Mouse (Mus musculus): ENCODE measurements around the gene Pced1b. TPM values are rescaled to one million over a fixed set of nuclear protein-coding genes. Genes with fewer than 3 reads are reported as not detected.

Gene Pced1b
- total and polyA plus RNA-seq, 3 experiments: 6.6 to 36.5 TPM; not detected in 1

- no peak for TF ChIP-seq ELF1 (IDR thresholded peaks at IDR 0.05; ENCODE audit: low read depth, low read length)
- TF ChIP-seq ZMIZ1 (IDR thresholded peaks at IDR 0.05; ENCODE audit: low read depth, low read length): no peak
- no peak for TF ChIP-seq MYC (IDR thresholded peaks at IDR 0.05; ENCODE audit: low read depth, low read length)
- TF ChIP-seq JUND (IDR thresholded peaks at IDR 0.05; ENCODE audit: low read depth, low read length): no peak
- no peak for TF ChIP-seq POLR2A (IDR thresholded peaks at IDR 0.05; ENCODE audit: control insufficient read depth in 1 of 2, insufficient read depth in 1 of 2, low read depth in 1 of 2, low read length in 2 of 2, poor library complexity in 1 of 2)
- no peak for TF ChIP-seq CTCF (IDR thresholded peaks at IDR 0.05 in 2 of 3, conservative IDR thresholded peaks at IDR 0.05 in 1 of 3; ENCODE audit: control insufficient read depth in 1 of 3, insufficient read depth in 1 of 3, low read depth in 2 of 3, low read length in 3 of 3, poor library complexity in 1 of 3, severe bottlenecking in 1 of 3)
- no peak for TF ChIP-seq KAT2A (conservative IDR thresholded peaks at IDR 0.05; ENCODE audit: low read depth, low read length)
- no peak for TF ChIP-seq ZNF384 (IDR thresholded peaks at IDR 0.05; ENCODE audit: low read depth, low read length)
- TF ChIP-seq TBP (IDR thresholded peaks at IDR 0.05; ENCODE audit: low read depth, low read length): no peak
- no peak overlapping the region for H3K9ac ChIP-seq (ENCODE audit: control insufficient read depth, low read depth, low read length, poor library complexity, severe bottlenecking)
- H3K4me3 ChIP-seq (ENCODE audit: control insufficient read depth in 1 of 2, insufficient read depth in 1 of 2, low read depth in 2 of 2, low read length in 2 of 2): no peak overlapping the region
- H3K4me1 ChIP-seq (ENCODE audit: control insufficient read depth in 1 of 2, insufficient read depth in 2 of 2, low read length in 2 of 2): no peaks in the 10 kb centered on the region
- H3K9me3 ChIP-seq (replicated peaks; ENCODE audit: insufficient read depth, low read length): no peaks in the 10 kb centered on the region
- no peak for DNase-seq (ENCODE audit: low read depth, low spot score)
- H3K79me2 ChIP-seq (ENCODE audit: control insufficient read depth, insufficient read depth, low read length, poor library complexity): no peaks in the 10 kb centered on the region
- H3K36me3 ChIP-seq (ENCODE audit: control insufficient read depth in 1 of 2, insufficient read depth in 2 of 2, low read length in 2 of 2): no peaks in the 10 kb centered on the region
- H3K27me3 ChIP-seq (ENCODE audit: control insufficient read depth in 1 of 2, insufficient read depth in 2 of 2, low read length in 2 of 2): peaks cover 2% of the 10 kb centered on the region in 2 experiments; a peak in 1 of 4 replicates
- H3K27ac ChIP-seq (ENCODE audit: control insufficient read depth, low read depth, low read length): no peak overlapping the region
Observed at GRCm38 (mm10) chr15:97421533-97421932, 174.6 kb downstream of the Pced1b start.

DNA sequence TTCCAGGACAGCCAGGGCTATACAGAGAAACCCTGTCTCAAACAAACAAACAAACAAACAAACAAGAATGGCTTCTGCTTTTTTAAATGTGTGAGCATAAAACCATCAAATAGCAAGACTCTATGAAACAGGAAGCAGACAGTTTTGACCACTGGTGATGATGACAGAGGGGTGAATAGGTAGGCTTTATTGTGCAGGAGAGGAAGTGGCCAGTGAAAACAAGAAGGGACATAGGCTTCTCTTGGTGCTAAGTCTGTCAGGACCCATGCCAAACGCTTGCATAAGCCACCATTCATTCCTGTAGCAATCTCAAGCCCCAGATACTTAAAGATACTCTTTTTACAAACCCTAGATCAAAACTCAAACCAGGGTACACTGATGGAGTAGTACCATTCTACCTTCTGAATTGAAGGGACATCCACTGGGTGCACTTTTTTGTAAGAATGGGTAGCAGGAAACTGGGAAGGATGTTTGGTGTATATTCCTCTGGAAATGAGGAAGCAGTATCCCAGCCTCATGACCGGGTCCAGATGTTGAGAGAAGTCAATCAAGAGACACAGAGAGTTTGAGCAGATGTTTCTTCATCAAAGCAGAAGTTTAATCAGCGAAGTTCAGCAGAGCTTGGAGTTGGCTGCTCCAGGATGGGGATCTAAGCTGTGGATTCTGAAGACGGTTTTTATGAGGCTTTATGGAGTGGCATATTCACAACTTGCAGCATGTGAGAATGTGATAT is 175.5 kb downstream of the Pced1b start:
- no peak overlapping the region for H3K27ac ChIP-seq (ENCODE audit: control insufficient read depth, low read depth, low read length)
- peaks cover 2% of the 10 kb centered on the region in 2 experiments; a peak in 1 of 4 replicates for H3K27me3 ChIP-seq (ENCODE audit: control insufficient read depth in 1 of 2, insufficient read depth in 2 of 2, low read length in 2 of 2)
- H3K36me3 ChIP-seq (ENCODE audit: control insufficient read depth in 1 of 2, insufficient read depth in 2 of 2, low read length in 2 of 2): no peaks in the 10 kb centered on the region
- no peak for DNase-seq (ENCODE audit: low read depth, low spot score)
- TF ChIP-seq SIN3A (IDR thresholded peaks at IDR 0.05; ENCODE audit: low read length): no peak
- TF ChIP-seq MYC (IDR thresholded peaks at IDR 0.05; ENCODE audit: low read depth, low read length): no peak
- no peak overlapping the region for H3K4me3 ChIP-seq (ENCODE audit: control insufficient read depth in 1 of 2, insufficient read depth in 1 of 2, low read depth in 2 of 2, low read length in 2 of 2)
- no peak overlapping the region for H3K9ac ChIP-seq (ENCODE audit: control insufficient read depth, low read depth, low read length, poor library complexity, severe bottlenecking)
- no peaks in the 10 kb centered on the region for H3K4me1 ChIP-seq (ENCODE audit: control insufficient read depth in 1 of 2, insufficient read depth in 2 of 2, low read length in 2 of 2)
- no peaks in the 10 kb centered on the region for H3K79me2 ChIP-seq (ENCODE audit: control insufficient read depth, insufficient read depth, low read length, poor library complexity)
- H3K9me3 ChIP-seq (replicated peaks; ENCODE audit: insufficient read depth, low read length): no peaks in the 10 kb centered on the region

DNA sequence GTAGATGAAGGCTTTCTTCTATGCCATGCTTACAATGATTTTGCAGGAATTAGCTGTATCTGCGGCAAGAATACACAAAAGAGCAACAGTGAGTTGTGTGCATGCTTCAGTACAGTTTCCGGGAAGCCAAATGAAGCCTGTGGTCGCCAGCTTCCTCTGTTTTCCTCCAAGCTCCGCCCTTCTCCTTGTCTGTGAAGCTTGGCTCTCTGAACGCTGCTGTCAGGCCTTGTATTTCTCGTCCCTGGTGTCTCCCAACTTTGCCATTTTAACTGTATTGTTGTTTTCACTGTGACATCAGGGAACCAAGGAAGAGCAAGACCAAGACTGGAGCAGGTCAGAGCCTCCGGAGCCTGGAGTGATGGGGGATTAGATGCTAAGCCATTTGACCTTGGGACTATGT is 177.5 kb downstream of the Pced1b start:
- Histone ChIP-seq H3K79me2 (ENCODE audit: control insufficient read depth, insufficient read depth, low read length, poor library complexity) (no peaks in the 10 kb centered on the region), H3K27ac (ENCODE audit: control insufficient read depth, low read depth, low read length) (no peak overlapping the region), H3K9me3 (replicated peaks; ENCODE audit: insufficient read depth, low read length) (no peaks in the 10 kb centered on the region), H3K27me3 (ENCODE audit: control insufficient read depth in 1 of 2, insufficient read depth in 2 of 2, low read length in 2 of 2) (0 out of 4 replicates have a peak, but pooled peaks cover 2% of the 10 kb centered on the region in 2 experiments), H3K36me3 (ENCODE audit: control insufficient read depth in 1 of 2, insufficient read depth in 2 of 2, low read length in 2 of 2) (no peaks in the 10 kb centered on the region), H3K4me3 (ENCODE audit: control insufficient read depth in 1 of 2, insufficient read depth in 1 of 2, low read depth in 2 of 2, low read length in 2 of 2) (no peak overlapping the region), H3K4me1 (ENCODE audit: control insufficient read depth in 1 of 2, insufficient read depth in 2 of 2, low read length in 2 of 2) (no peaks in the 10 kb centered on the region), H3K9ac (ENCODE audit: control insufficient read depth, low read depth, low read length, poor library complexity, severe bottlenecking) (no peak overlapping the region)
- TF ChIP-seq SIN3A (IDR thresholded peaks at IDR 0.05; ENCODE audit: low read length): no peak
- no peak for TF ChIP-seq CTCF (IDR thresholded peaks at IDR 0.05 in 2 of 3, conservative IDR thresholded peaks at IDR 0.05 in 1 of 3; ENCODE audit: control insufficient read depth in 1 of 3, insufficient read depth in 1 of 3, low read depth in 2 of 3, low read length in 3 of 3, poor library complexity in 1 of 3, severe bottlenecking in 1 of 3)
- TF ChIP-seq MAZ (IDR thresholded peaks at IDR 0.05; ENCODE audit: low read depth, low read length): no peak
- no peak for TF ChIP-seq UBTF (IDR thresholded peaks at IDR 0.05; ENCODE audit: borderline replicate concordance, insufficient read depth, low read depth, low read length)
- TF ChIP-seq MAFK (IDR thresholded peaks at IDR 0.05; ENCODE audit: borderline replicate concordance, low read depth, low read length): no peak
- TF ChIP-seq GATA1 (IDR thresholded peaks at IDR 0.05; ENCODE audit: low read depth, low read length): no peak
- no peak for TF ChIP-seq ELF1 (IDR thresholded peaks at IDR 0.05; ENCODE audit: low read depth, low read length)
- no peak for TF ChIP-seq GABPA (IDR thresholded peaks at IDR 0.05; ENCODE audit: low read depth, low read length)
- no peak for TF ChIP-seq KAT2A (conservative IDR thresholded peaks at IDR 0.05; ENCODE audit: low read depth, low read length)
- TF ChIP-seq POLR2AphosphoS2 (IDR thresholded peaks at IDR 0.05; ENCODE audit: low read length): no peak
- TF ChIP-seq USF1 (IDR thresholded peaks at IDR 0.05; ENCODE audit: low read depth, low read length): no peak
- TF ChIP-seq NELFE (IDR thresholded peaks at IDR 0.05; ENCODE audit: low read depth, low read length): no peak
- no peak for TF ChIP-seq USF2 (IDR thresholded peaks at IDR 0.05; ENCODE audit: borderline replicate concordance in 1 of 2, insufficient read depth in 1 of 2, low read depth in 1 of 2, low read length in 2 of 2)
- no peak for TF ChIP-seq CHD2 (IDR thresholded peaks at IDR 0.05; ENCODE audit: low read length)
- no peak for TF ChIP-seq RCOR1 (IDR thresholded peaks at IDR 0.05; ENCODE audit: low read depth, low read length)
- no peak for TF ChIP-seq HCFC1 (IDR thresholded peaks at IDR 0.05; ENCODE audit: low read depth, low read length)
- no peak for TF ChIP-seq MYC (IDR thresholded peaks at IDR 0.05; ENCODE audit: low read depth, low read length)
- no peak for TF ChIP-seq ZC3H11A (IDR thresholded peaks at IDR 0.05; ENCODE audit: low read depth, low read length)
- DNase-seq (ENCODE audit: low read depth, low spot score): no peak
